Mouse (Mus musculus) cerebellum, adult 2 months (tissue): ENCODE data around the gene Vwa8.

ENCODE experiments used
- CTCF ChIP-seq: fragments of 200-500 bp; IDR thresholded peaks from 2 replicates; pipeline ENCODE4 v1.5.1; 2011; ENCODE audit warnings: low read depth, mild to moderate bottlenecking, control low read depth, low read length, moderate library complexity, borderline replicate concordance; ENCODE audit not compliant: insufficient read depth
- POLR2A ChIP-seq: fragments of 200-500 bp; IDR thresholded peaks from 2 replicates; pipeline ENCODE4 v1.6.1; 2011; ENCODE audit warnings: low read length, control low read depth, borderline replicate concordance; ENCODE audit not compliant: insufficient read depth

DNA sequence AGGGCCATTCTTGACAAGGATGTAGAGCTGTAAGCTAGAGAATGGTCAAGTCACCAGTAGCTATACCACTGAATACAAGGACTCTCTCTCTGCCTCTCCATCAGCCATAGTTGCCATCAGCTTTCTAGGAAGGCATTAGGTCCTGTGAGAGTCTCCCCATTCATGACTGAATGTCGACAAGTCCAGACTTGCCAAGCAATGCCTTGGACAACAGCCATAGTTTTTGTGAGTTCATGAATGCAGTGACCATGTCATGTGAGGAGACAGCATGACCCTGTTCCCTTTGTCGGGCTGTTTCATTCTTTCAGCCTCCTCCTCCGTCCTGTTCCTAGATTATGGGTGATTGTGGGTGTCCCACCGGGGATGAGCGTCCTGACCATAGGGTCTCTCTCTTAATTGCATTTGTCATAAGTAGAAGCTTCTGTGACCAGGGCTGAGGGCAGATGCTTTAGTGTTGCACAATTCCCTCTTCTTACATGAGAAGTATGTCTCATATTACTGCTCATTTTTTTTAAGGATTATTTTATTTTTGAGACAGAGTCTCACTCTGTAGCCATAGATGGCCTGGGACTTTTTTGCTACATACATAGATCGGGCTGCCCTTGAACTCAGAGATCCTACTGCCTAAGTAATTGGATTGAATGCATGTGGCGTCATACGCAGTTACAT, 37.8 kb downstream of the Vwa8 start:
- TF ChIP-seq CTCF: no peak
- TF ChIP-seq POLR2A: no peak
